Mouse (Mus musculus) cerebellum, adult 9-11 months (tissue): Measurements from ENCODE around the gene Zfp90.

Source experiments
- DNase-seq: peaks from one replicate; pipeline ENCODE4 v3.0.0; 2022

Gene Zfp90

GRCm38 (mm10) chr8:106437781-106438180, 22.7 kb downstream of the Zfp90 start:
- no peak for DNase-seq

GRCm38 (mm10) chr8:106440146-106440545, 25.0 kb downstream of the Zfp90 start:
- no peak for DNase-seq

- no peak for DNase-seq
Measured at GRCm38 (mm10) chr8:106442740-106443139, 27.6 kb downstream of the Zfp90 start.

GRCm38 (mm10) chr8:106451301-106452085, 36.4 kb downstream of the Zfp90 start:
- no peak for DNase-seq

- no peak for DNase-seq
Measured at GRCm38 (mm10) chr8:106452701-106453481, 37.8 kb downstream of the Zfp90 start.

- DNase-seq: no peak
Measured at GRCm38 (mm10) chr8:106454036-106454435, 38.9 kb downstream of the Zfp90 start.

- no peak for DNase-seq
Measured at GRCm38 (mm10) chr8:106462131-106462530, 47.0 kb downstream of the Zfp90 start.

- DNase-seq: no peak
Measured at GRCm38 (mm10) chr8:106463795-106464194, 48.7 kb downstream of the Zfp90 start.

GRCm38 (mm10) chr8:106469485-106469884, 54.4 kb downstream of the Zfp90 start:
- no peak for DNase-seq

- no peak for DNase-seq
Measured at GRCm38 (mm10) chr8:106474001-106474400, 58.9 kb downstream of the Zfp90 start.
